Mouse (Mus musculus) heart, embryonic 14.5 days (tissue): ENCODE results near the gene Slc24a2. TPM values are rescaled to one million over a fixed set of nuclear protein-coding genes. Genes with fewer than 3 reads are reported as not detected.

Experiments
- ATAC-seq: fragments of 200-750 bp; cut with Nextera tagmentation; 2 replicates; pipeline ENCODE4 v1.8.0; 2017; ENCODE audit warnings: low read depth, moderate TSS enrichment; ENCODE audit not compliant: insufficient number of reproducible peaks, insufficient read depth, low FRiP score
- H3K27ac ChIP-seq, 2 experiments: fragments of 200-500 bp in 1 of 2; fragments of 300-500 bp in 1 of 2; sonication (generic) in 1 of 2; replicated peaks in 1 of 2; 2 replicates each; pipeline ENCODE4 v1.5.1; 2012 to 2014; ENCODE audit warnings: low read depth in 2 of 2, low read length in 2 of 2, control low read depth in 1 of 2, mild to moderate bottlenecking in 1 of 2, mixed read lengths in 1 of 2; ENCODE audit not compliant: control insufficient read depth in 1 of 2, insufficient read depth in 1 of 2
- H3K27me3 ChIP-seq: fragments of 300-500 bp; sonication (generic); 2 replicates; pipeline ENCODE4 v1.6.1; 2014; ENCODE audit warnings: mild to moderate bottlenecking, low read length, control low read depth; ENCODE audit not compliant: control insufficient read depth, insufficient read depth
- H3K36me3 ChIP-seq: fragments of 300-500 bp; sonication (generic); 2 replicates; pipeline ENCODE4 v1.6.1; 2014; ENCODE audit warnings: mild to moderate bottlenecking, control low read depth, low read length, mixed read lengths; ENCODE audit not compliant: control insufficient read depth, insufficient read depth
- H3K4me1 ChIP-seq, 2 experiments: fragments of 200-500 bp in 1 of 2; fragments of 300-500 bp in 1 of 2; sonication (generic) in 1 of 2; 2 replicates each; pipeline ENCODE4 v1.6.1; 2012 to 2014; ENCODE audit warnings: low read length in 2 of 2, control low read depth in 1 of 2, mixed read lengths in 1 of 2; ENCODE audit not compliant: control insufficient read depth in 2 of 2, insufficient read depth in 2 of 2
- H3K4me2 ChIP-seq: fragments of 300-500 bp; sonication (generic); 2 replicates; pipeline ENCODE4 v1.6.1; 2014; ENCODE audit warnings: mild to moderate bottlenecking, low read length
- H3K4me3 ChIP-seq, 2 experiments: fragments of 200-500 bp in 1 of 2; fragments of 300-500 bp in 1 of 2; sonication (generic) in 1 of 2; 2 replicates each; pipeline ENCODE4 v1.5.1; 2012 to 2014; ENCODE audit warnings: low read length in 2 of 2, mild to moderate bottlenecking in 2 of 2, control low read depth in 1 of 2, low read depth in 1 of 2, moderate library complexity in 1 of 2; ENCODE audit not compliant: control insufficient read depth in 1 of 2, insufficient read depth in 1 of 2
- H3K9ac ChIP-seq: fragments of 300-500 bp; sonication (generic); 2 replicates; pipeline ENCODE4 v1.6.1; 2014; ENCODE audit warnings: mild to moderate bottlenecking, low read length
- H3K9me3 ChIP-seq: fragments of 300-500 bp; sonication (generic); 2 replicates; pipeline ENCODE4 v1.6.1; 2016; ENCODE audit warnings: low read length, control low read depth; ENCODE audit not compliant: control insufficient read depth
- WGBS: fragments of 180-500 bp; shearing (Covaris S2); extraction: QIAGEN DNeasy Blood & Tissue Kit; methylation state at CpG from one replicate; pipeline ENCODE4 v1.1.7; 2014; 5-methylcytosine and 5-hydroxymethylcytosine counted together
- polyA plus RNA-seq: library from polyadenylated mRNA; unstranded; fragments of >200 nt; fragmentation: Nextera tagmentation; extraction: Ambion mirVana; gene quantifications from 2 replicates; pipeline ENCODE4 v1.2.1, GENCODE M21; 2014

Gene Slc24a2
- polyA plus RNA-seq = 6.7 and 7.4 TPM in 2 replicates

GRCm38 (mm10) chr4:87229960-87230551 lies at the start of gene Slc24a2:
Slc24a2 (minus strand) TSS chr4:87230477.
- peak; percentile 86 for ATAC-seq
- H3K27ac ChIP-seq = peak within 1 kb of the TSS; percentile 29 to 56; a peak in 2 of 4 replicates
- peak within 1 kb of the TSS; percentile 78 for H3K9ac ChIP-seq
- peaks cover 0 to 7% of the 10 kb centered on the region in 2 experiments; a peak in 1 of 4 replicates for H3K4me1 ChIP-seq
- peak within 1 kb of the TSS; percentile 95 for H3K4me2 ChIP-seq
- no peaks in the 10 kb centered on the region for H3K36me3 ChIP-seq
- H3K9me3 ChIP-seq = no peaks in the 10 kb centered on the region
- H3K4me3 ChIP-seq = peak within 1 kb of the TSS; percentile 66 to 88
- WGBS = under 1% methylated on average over 52 of the region's 62 CpGs
- H3K27me3 ChIP-seq = no peaks in the 10 kb centered on the region

GRCm38 (mm10) chr4:87274825-87275224 lies 44.5 kb upstream of the Slc24a2 start:
- H3K9ac ChIP-seq = no peak overlapping the region
- H3K36me3 ChIP-seq = no peaks in the 10 kb centered on the region
- no peaks in the 10 kb centered on the region for H3K4me1 ChIP-seq
- H3K9me3 ChIP-seq = no peaks in the 10 kb centered on the region
- no peak overlapping the region for H3K4me3 ChIP-seq
- H3K27ac ChIP-seq = no peak overlapping the region
- H3K27me3 ChIP-seq = no peaks in the 10 kb centered on the region
- no peak overlapping the region for H3K4me2 ChIP-seq
- no peak for ATAC-seq
- 57% methylated on average over 1 of the region's 1 CpGs for WGBS

GRCm38 (mm10) chr4:87274276-87274675 lies 44.0 kb upstream of the Slc24a2 start:
- no peak for ATAC-seq
- H3K4me3 ChIP-seq = no peak overlapping the region
- H3K4me2 ChIP-seq = no peak overlapping the region
- H3K9me3 ChIP-seq = peaks cover 2% of the 10 kb centered on the region; the same call in 1 of the 2 replicates
- no peak overlapping the region for H3K9ac ChIP-seq
- no peaks in the 10 kb centered on the region for H3K36me3 ChIP-seq
- no peaks in the 10 kb centered on the region for H3K4me1 ChIP-seq
- H3K27ac ChIP-seq = no peak overlapping the region
- 66% methylated on average over 2 of the region's 2 CpGs for WGBS
- no peaks in the 10 kb centered on the region for H3K27me3 ChIP-seq

GRCm38 (mm10) chr4:87273476-87273875 lies 43.2 kb upstream of the Slc24a2 start:
- Histone ChIP-seq H3K9ac (no peak overlapping the region), H3K4me2 (no peak overlapping the region), H3K27me3 (no peaks in the 10 kb centered on the region), H3K9me3 (peaks cover 2% of the 10 kb centered on the region; the same call in 1 of the 2 replicates), H3K27ac (no peak overlapping the region), H3K4me1 (no peaks in the 10 kb centered on the region), H3K36me3 (no peaks in the 10 kb centered on the region), H3K4me3 (no peak overlapping the region)
- no peak for ATAC-seq
- WGBS = 91% methylated on average over 3 of the region's 3 CpGs

GRCm38 (mm10) chr4:87229224-87229959 lies 885 bp downstream of the Slc24a2 start:
- Histone ChIP-seq H3K9ac (peak overlapping the region; percentile 78), H3K36me3 (no peaks in the 10 kb centered on the region), H3K4me2 (peak overlapping the region; percentile 95), H3K4me1 (peaks cover 0 to 8% of the 10 kb centered on the region in 2 experiments; a peak in 1 of 4 replicates), H3K4me3 (peak overlapping the region; percentile 66 to 88), H3K27me3 (no peaks in the 10 kb centered on the region), H3K9me3 (no peaks in the 10 kb centered on the region), H3K27ac (peak overlapping the region; percentile 29 to 56; a peak in 2 of 4 replicates)
- WGBS = 10% methylated on average over 14 of the region's 14 CpGs
- ATAC-seq = 0 out of 2 replicates have a peak, but pooled peaks have one; percentile 23

- Histone ChIP-seq H3K4me1 (peaks cover 0 to 7% of the 10 kb centered on the region in 2 experiments; a peak in 1 of 4 replicates), H3K4me2 (no peak overlapping the region), H3K36me3 (no peaks in the 10 kb centered on the region), H3K9me3 (no peaks in the 10 kb centered on the region), H3K27me3 (no peaks in the 10 kb centered on the region), H3K4me3 (no peak overlapping the region), H3K9ac (no peak overlapping the region), H3K27ac (no peak overlapping the region)
- no peak for ATAC-seq
- WGBS = 24% methylated on average over 2 of the region's 2 CpGs
Measured at GRCm38 (mm10) chr4:87221586-87221985, 8.7 kb downstream of the Slc24a2 start.

- ATAC-seq = no peak
- no peak overlapping the region for H3K27ac ChIP-seq
- 62% methylated on average over 5 of the region's 5 CpGs for whole genome bisulfite sequencing
- H3K27me3 ChIP-seq = no peaks in the 10 kb centered on the region
- H3K36me3 ChIP-seq = no peaks in the 10 kb centered on the region
- no peak overlapping the region for H3K4me3 ChIP-seq
- H3K9ac ChIP-seq = no peak overlapping the region
- H3K4me2 ChIP-seq = no peak overlapping the region
- peaks cover 0 to 2% of the 10 kb centered on the region in 2 experiments; a peak in 1 of 4 replicates for H3K4me1 ChIP-seq
- no peaks in the 10 kb centered on the region for H3K9me3 ChIP-seq
Measured at GRCm38 (mm10) chr4:87218196-87218595, 12.1 kb downstream of the Slc24a2 start.
